Mouse (Mus musculus) hindbrain, embryonic 16.5 days (tissue): Measurements from ENCODE around the gene Nacc2. TPM values are rescaled to one million over a fixed set of nuclear protein-coding genes. Genes with fewer than 3 reads are reported as not detected.

Source experiments
- ATAC-seq: fragments of 200-750 bp; cut with Nextera tagmentation; 2 replicates; pipeline ENCODE4 v1.8.0; 2017; ENCODE audit warnings: moderate TSS enrichment, moderate library complexity
- H3K27ac ChIP-seq: fragments of 300-500 bp; sonication (generic); 2 replicates; pipeline ENCODE4 v1.5.1; 2014; ENCODE audit warnings: low read depth, mild to moderate bottlenecking, control low read depth, low read length, moderate library complexity
- H3K27me3 ChIP-seq: fragments of 300-500 bp; sonication (generic); replicated peaks from 2 replicates; pipeline ENCODE4 v1.6.1; 2014; ENCODE audit warnings: low read length; ENCODE audit not compliant: control insufficient read depth, insufficient read depth
- H3K36me3 ChIP-seq: fragments of 300-500 bp; sonication (generic); 2 replicates; pipeline ENCODE4 v1.6.1; 2014; ENCODE audit warnings: mild to moderate bottlenecking, low read length, moderate library complexity, mixed read lengths; ENCODE audit not compliant: control insufficient read depth, insufficient read depth
- H3K4me1 ChIP-seq: fragments of 300-500 bp; sonication (generic); 2 replicates; pipeline ENCODE4 v1.6.1; 2014; ENCODE audit warnings: low read depth, low read length; ENCODE audit not compliant: control insufficient read depth, insufficient read depth
- H3K4me2 ChIP-seq: fragments of 300-500 bp; sonication (generic); 2 replicates; pipeline ENCODE4 v1.6.1; 2014; ENCODE audit warnings: mild to moderate bottlenecking, low read length, control low read depth, moderate library complexity
- H3K4me3 ChIP-seq: fragments of 300-500 bp; sonication (generic); 2 replicates; pipeline ENCODE4 v1.5.1; 2014; ENCODE audit warnings: mild to moderate bottlenecking, low read length, control low read depth, moderate library complexity
- H3K9ac ChIP-seq: fragments of 300-500 bp; sonication (generic); 2 replicates; pipeline ENCODE4 v1.6.1; 2014; ENCODE audit warnings: low read depth, mild to moderate bottlenecking, control low read depth, low read length, moderate library complexity
- H3K9me3 ChIP-seq: fragments of 300-500 bp; sonication (generic); 2 replicates; pipeline ENCODE4 v1.6.1; 2014; ENCODE audit warnings: mild to moderate bottlenecking, low read length, moderate library complexity; ENCODE audit not compliant: control insufficient read depth
- WGBS: fragments of 180-500 bp; shearing (Covaris S2); extraction: QIAGEN DNeasy Blood & Tissue Kit; methylation state at CpG from one replicate; pipeline ENCODE4 v1.1.7; 2014; 5-methylcytosine and 5-hydroxymethylcytosine counted together
- polyA plus RNA-seq: library from polyadenylated mRNA; unstranded; fragments of >200 nt; fragmentation: Nextera tagmentation; extraction: Ambion mirVana; gene quantifications from 2 replicates; pipeline ENCODE4 v1.2.1, GENCODE M21; 2015

The Nacc2 gene
- polyA plus RNA-seq, 1 experiment from 2014 or later, result 24.5 TPM

DNA sequence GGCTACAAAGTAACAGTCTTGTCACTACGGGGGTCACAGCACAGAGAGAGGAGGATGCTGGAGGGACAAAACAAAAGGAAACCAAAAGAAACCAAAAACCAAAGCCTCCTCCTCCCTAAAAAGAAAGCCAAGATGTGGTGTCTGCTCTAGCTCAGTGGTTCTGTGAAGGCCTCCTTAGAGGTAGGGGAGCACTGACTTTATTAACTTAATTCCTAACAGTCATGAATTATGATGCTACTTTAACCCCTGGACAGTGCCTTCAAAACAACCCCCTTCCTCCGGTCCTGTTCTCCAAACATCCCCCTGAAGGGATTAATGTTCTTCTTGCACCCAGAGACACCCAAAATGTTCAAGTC, 67.3 kb downstream of the Nacc2 start:
- H3K4me2 ChIP-seq, result no peak overlapping the region

DNA sequence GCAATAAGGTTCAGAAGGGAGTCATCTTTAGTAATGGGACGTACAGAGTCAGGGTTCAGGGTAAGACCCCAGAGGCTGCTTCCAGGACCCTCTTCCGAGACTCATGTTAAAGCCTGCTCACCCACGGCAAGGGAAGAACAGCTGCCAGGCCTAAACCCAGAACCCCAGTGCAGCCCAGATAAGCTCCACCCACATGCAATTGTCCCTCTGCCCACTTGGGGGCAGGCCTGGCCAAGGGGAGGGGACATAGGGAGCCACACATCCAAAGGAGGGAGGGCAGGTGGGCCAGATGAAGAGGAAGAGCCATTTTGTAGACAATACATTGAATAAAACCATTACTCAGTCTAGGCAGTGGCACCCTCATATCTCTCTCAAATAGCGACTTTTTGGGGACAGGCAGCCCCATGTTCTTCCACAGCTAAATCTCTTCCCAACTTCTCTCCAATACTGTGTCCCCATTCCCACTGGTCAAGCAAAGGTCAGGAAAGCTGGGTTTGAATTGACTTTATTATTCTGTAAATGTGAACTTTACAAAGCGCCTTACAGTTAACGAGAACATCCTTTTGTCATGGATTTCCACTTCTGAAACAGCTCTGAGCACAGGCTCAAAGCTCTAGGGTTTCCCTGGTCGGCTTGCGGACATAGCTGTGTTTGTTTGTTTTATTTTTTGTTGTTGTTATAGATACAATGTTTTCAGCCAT, 67.8 kb downstream of the Nacc2 start:
- ATAC-seq, result peak; percentile 74
- Histone ChIP-seq H3K4me3 (no peak overlapping the region), H3K4me1 (no peaks in the 10 kb centered on the region; the same call in 1 of the 2 replicates), H3K27me3 (no peaks in the 10 kb centered on the region), H3K4me2 (no peak overlapping the region), H3K27ac (no peak overlapping the region), H3K9ac (no peak overlapping the region), H3K36me3 (no peaks in the 10 kb centered on the region), H3K9me3 (no peaks in the 10 kb centered on the region)
- 32% methylated on average over 8 of the region's 8 CpGs for WGBS

More for the DNA sequence above, 67.3 kb downstream of the Nacc2 start:
- Histone ChIP-seq H3K36me3 (no peaks in the 10 kb centered on the region), H3K4me3 (no peak overlapping the region), H3K9me3 (no peaks in the 10 kb centered on the region), H3K4me1 (no peaks in the 10 kb centered on the region; the same call in 1 of the 2 replicates), H3K9ac (no peak overlapping the region), H3K27me3 (no peaks in the 10 kb centered on the region), H3K27ac (no peak overlapping the region)
- WGBS, result 50% methylated on average over 2 of the region's 2 CpGs
- ATAC-seq, result no peak

DNA sequence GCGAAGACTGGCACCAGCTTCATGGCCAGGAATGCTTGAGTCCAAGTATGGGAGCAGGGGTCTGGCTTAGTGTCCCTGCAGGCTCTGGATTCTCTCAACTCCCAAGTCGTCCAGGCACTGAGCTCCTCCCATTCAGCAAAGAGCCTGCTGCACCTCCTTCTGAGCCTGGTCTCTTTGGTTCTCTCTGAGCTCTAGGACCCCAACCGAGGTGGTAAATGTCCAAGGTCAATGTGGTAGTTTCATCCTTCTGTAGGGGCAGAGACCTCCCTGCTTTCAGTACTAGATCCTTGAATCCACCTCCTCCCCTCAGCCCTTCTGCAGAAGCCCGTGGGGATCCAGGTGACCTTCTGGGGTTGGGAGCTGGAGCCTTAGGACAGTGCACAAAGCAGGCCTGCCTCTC, 70.2 kb downstream of the Nacc2 start:
- Histone ChIP-seq H3K9me3 (no peaks in the 10 kb centered on the region), H3K27me3 (no peaks in the 10 kb centered on the region), H3K4me2 (no peak overlapping the region), H3K9ac (no peak overlapping the region), H3K27ac (no peak overlapping the region), H3K36me3 (no peaks in the 10 kb centered on the region), H3K4me3 (no peak overlapping the region), H3K4me1 (no peaks in the 10 kb centered on the region; the same call in 1 of the 2 replicates)
- no peak for ATAC-seq
- WGBS, result 52% methylated on average over 4 of the region's 4 CpGs

DNA sequence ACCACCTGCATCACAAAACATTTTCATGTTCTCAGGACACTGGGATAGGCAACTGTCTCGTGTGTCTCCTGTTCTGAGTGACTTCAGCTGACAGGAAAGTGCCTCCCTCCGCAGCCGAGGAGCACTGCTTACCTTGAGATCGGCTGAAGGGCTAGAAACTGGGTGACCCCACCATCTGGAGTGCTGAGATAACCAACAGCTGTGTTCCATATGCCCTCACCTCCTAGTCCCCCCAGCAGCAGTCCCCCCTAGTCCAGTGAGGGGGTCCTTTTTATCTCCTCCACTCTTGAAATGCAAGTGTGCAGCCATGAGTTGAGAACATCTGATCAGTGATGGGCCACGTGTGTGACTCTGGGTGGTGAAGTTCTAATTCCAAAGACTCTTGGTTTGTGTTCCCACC, 74.2 kb downstream of the Nacc2 start:
- H3K9me3 ChIP-seq, result no peaks in the 10 kb centered on the region
- H3K4me1 ChIP-seq, result no peaks in the 10 kb centered on the region
- H3K27me3 ChIP-seq, result no peaks in the 10 kb centered on the region
- no peak overlapping the region for H3K27ac ChIP-seq
- H3K9ac ChIP-seq, result no peak overlapping the region
- H3K36me3 ChIP-seq, result no peaks in the 10 kb centered on the region
- ATAC-seq, result no peak
- H3K4me3 ChIP-seq, result no peak overlapping the region
- WGBS, result 69% methylated on average over 5 of the region's 5 CpGs
- H3K4me2 ChIP-seq, result no peak overlapping the region

DNA sequence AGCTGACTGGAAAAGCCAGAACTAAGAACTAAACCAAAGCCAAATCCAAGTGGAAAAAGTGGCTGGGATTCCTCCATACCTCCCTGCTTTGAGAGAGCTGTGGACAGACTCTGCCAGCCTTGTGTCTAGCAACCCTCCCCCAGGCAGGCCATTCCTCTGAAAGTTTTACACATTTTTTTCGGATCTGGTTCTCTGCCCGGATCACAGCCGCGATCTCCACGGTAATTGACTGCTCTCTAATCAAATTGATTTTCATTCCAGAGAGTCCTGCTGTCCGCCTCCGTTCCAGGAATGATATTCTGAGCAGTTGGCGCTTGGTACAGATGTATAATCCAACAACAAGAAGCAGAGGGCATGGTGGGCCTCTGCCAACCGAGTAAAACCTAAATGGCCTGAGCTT, 78.8 kb downstream of the Nacc2 start:
- H3K9ac ChIP-seq, result no peak overlapping the region
- WGBS, result 56% methylated on average over 9 of the region's 9 CpGs
- peaks cover 10% of the 10 kb centered on the region for H3K4me1 ChIP-seq
- no peaks in the 10 kb centered on the region for H3K36me3 ChIP-seq
- no peak overlapping the region for H3K4me3 ChIP-seq
- ATAC-seq, result no peak
- no peaks in the 10 kb centered on the region for H3K9me3 ChIP-seq
- H3K4me2 ChIP-seq, result no peak overlapping the region
- no peaks in the 10 kb centered on the region for H3K27me3 ChIP-seq
- H3K27ac ChIP-seq, result 0 out of 2 replicates have a peak overlapping the region, but pooled peaks have one; percentile 13

DNA sequence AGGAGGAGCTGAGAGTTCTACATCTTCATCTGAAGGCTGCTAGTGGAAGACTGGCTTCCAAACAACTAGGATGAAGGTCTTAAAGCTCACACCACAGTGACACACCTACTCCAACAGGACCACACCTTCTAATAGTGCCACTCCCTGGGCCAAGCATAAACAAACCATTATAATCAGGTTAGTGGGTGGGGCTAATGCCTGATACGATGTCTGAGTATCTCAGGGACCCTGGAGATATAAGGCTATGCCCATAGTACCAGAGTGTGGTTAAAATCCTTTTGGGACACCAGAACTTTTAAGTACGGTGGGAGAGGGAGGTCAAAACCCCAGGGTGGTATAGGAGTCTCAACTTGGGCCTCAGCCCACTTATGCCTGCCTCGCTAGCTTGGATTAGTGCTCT, 80.4 kb downstream of the Nacc2 start:
- Histone ChIP-seq H3K36me3 (no peaks in the 10 kb centered on the region), H3K4me3 (no peak overlapping the region), H3K9me3 (no peaks in the 10 kb centered on the region), H3K9ac (no peak overlapping the region), H3K4me1 (peaks cover 10% of the 10 kb centered on the region), H3K27me3 (no peaks in the 10 kb centered on the region), H3K27ac (no peak overlapping the region), H3K4me2 (no peak overlapping the region)
- no peak for ATAC-seq
- 91% methylated on average over 3 of the region's 3 CpGs for WGBS

DNA sequence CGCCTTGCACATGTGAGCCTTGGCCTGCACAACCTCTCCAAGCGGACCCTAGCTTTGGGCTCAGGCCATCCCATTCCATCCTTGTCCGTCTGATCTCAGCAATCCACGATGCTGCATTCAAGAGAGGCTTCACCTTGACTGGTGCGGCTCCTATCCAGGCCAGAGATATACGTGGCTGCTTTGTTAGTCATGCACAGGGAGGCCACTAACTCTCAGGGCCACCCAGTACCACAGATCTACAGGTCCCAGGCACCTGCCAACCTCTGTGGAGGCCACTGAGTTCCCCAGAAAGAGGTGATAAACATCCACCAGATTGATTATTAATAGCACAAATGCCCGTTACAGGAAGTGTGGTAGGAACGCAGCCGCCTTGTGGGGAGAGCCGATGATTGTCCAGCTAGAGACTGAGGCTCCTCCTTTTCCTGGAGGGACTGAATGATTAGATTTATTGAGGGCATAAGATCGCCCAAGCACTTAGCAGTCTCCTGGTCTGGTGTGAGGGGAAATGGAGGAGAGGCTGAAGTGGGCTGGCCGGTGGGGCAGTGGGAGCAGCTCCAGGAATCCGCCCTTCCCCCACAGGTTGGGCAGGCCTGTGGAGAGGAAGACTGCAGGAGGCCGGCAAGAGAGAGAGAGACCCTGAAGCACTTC, 81.7 kb downstream of the Nacc2 start:
- Histone ChIP-seq H3K4me2 (no peak overlapping the region), H3K4me3 (no peak overlapping the region), H3K4me1 (peaks cover 10% of the 10 kb centered on the region), H3K9me3 (no peaks in the 10 kb centered on the region), H3K9ac (no peak overlapping the region), H3K27ac (no peak overlapping the region), H3K27me3 (no peaks in the 10 kb centered on the region), H3K36me3 (no peaks in the 10 kb centered on the region)
- ATAC-seq, result no peak
- 70% methylated on average over 14 of the region's 14 CpGs for WGBS

DNA sequence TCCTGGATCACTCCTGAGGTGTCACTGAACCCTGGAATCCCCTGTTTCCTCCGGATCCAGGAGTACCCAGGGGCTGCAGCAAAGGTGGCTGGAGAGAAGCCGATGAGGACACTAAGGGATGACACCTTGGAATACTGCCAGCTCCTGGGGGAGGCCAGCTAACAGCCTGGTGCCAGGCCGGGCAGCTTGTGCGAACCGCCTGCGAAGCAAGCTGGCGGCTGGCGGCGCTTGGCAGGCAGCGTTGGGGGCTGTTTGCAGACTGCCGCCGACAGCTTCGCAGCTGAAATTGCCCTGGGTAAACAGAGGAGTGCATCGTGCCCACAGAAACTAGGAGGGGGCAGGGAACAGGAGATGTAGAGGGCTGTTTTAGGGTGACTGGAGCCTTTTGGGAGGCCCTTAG, 83.1 kb downstream of the Nacc2 start:
- peak overlapping the region; percentile 3; the same call in 1 of the 2 replicates for H3K9ac ChIP-seq
- no peak overlapping the region for H3K4me3 ChIP-seq
- H3K9me3 ChIP-seq, result no peaks in the 10 kb centered on the region
- H3K4me2 ChIP-seq, result 0 out of 2 replicates have a peak overlapping the region, but pooled peaks have one; percentile 10
- H3K36me3 ChIP-seq, result no peaks in the 10 kb centered on the region
- peaks cover 10% of the 10 kb centered on the region for H3K4me1 ChIP-seq
- 0 out of 2 replicates have a peak, but pooled peaks have one; percentile 55 for ATAC-seq
- H3K27me3 ChIP-seq, result no peaks in the 10 kb centered on the region; the same call in 1 of the 2 replicates
- 43% methylated on average over 14 of the region's 14 CpGs for WGBS
- no peak overlapping the region; the same call in 1 of the 2 replicates for H3K27ac ChIP-seq

DNA sequence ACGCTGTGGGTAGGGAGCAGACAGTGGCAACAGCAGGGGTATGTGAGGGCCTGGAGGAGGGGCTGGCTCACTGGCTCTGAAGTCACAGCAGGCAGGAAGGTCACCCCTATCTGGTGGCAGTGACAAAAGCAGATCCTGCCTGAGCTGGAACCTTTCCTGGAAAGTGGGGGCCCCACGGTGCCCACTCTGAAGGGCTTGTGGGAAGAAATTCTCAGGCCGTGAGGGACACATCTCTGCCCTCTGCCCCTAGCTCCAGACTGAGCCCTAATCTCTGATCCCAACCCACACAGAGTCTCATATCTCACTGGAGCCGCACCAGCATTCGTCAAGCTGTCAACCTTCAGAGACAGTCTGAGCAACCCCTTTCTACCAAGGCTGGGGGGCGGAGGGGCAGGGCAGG, 85.6 kb downstream of the Nacc2 start:
- H3K36me3 ChIP-seq, result no peaks in the 10 kb centered on the region
- no peak overlapping the region for H3K9ac ChIP-seq
- no peak for ATAC-seq
- H3K4me2 ChIP-seq, result no peak overlapping the region
- 59% methylated on average over 6 of the region's 6 CpGs for WGBS
- no peak overlapping the region for H3K27ac ChIP-seq
- H3K4me1 ChIP-seq, result peaks cover 10% of the 10 kb centered on the region
- H3K9me3 ChIP-seq, result no peaks in the 10 kb centered on the region
- no peaks in the 10 kb centered on the region; the same call in 1 of the 2 replicates for H3K27me3 ChIP-seq
- no peak overlapping the region for H3K4me3 ChIP-seq
